Mouse (Mus musculus): ENCODE results near the gene Fam53b. TPM values are rescaled to one million over a fixed set of nuclear protein-coding genes. Genes with fewer than 3 reads are reported as not detected.

The Fam53b gene
- total and polyA plus RNA-seq, 2 experiments from 2014 or later: 9.4 to 17.3 TPM

DNA sequence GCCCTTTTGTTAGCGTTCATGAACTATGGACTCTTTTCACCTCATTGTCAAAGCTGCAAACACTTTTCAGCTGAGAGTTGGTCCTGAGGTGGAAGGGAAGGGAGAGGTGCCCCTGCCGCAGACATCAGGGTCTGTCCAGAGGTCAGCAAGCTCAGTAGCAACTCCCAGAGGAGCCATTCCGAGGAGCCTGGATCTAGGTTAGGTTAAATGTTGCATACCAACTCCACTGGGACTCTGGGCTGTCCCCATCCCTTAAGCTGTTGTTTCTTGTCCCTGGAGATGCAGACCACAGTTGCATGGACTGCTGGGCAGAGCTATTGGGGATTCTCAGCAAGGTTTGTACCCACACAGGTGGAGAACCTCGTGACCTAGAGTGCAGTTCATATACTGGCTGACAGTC is 114.5 kb downstream of the Fam53b start:
- DNase-seq (ENCODE audit: low spot score): no peak
- no peak for ATAC-seq (ENCODE audit: low FRiP score)
- no peak overlapping the region for H3K4me2 ChIP-seq (ENCODE audit: low read depth, low read length, poor library complexity, severe bottlenecking)
- no peak overlapping the region for H3K9ac ChIP-seq (replicated peaks; ENCODE audit: low read length, poor library complexity, severe bottlenecking)
- H3K4me3 ChIP-seq (ENCODE audit: low read depth, low read length): no peak overlapping the region
- H3K9me3 ChIP-seq (ENCODE audit: low read length): no peaks in the 10 kb centered on the region
- no peak for TF ChIP-seq CTCF (IDR thresholded peaks at IDR 0.05)
- H3K36me3 ChIP-seq (ENCODE audit: insufficient read depth, low read length): no peaks in the 10 kb centered on the region
- no peaks in the 10 kb centered on the region for H3K27me3 ChIP-seq (ENCODE audit: insufficient read depth, low read length)
- H3K4me1 ChIP-seq (ENCODE audit: insufficient read depth, low read length): no peaks in the 10 kb centered on the region
- H3K27ac ChIP-seq (ENCODE audit: low read depth, low read length): no peak overlapping the region
- 80% methylated on average over 4 of the region's 4 CpGs for WGBS

DNA sequence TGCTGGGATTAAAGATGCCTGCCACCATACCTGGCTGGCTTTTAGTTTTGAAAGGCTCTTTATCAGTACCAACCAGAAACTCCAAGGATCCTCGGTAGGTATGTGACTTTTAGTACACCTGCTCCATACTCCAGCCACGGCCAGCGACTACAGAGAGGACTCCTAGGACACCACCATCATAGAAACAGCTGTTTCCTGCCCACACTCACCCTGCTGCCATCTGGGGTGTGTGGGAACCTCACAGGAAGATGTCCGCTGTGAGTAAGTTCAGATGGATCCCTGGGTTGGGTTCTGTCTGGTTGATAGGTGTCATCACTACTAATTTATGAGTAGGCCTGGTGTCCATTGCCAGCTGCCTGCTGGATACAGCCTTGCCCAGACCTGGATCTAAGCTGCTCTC is 114.9 kb downstream of the Fam53b start:
- WGBS: 89% methylated on average over 4 of the region's 4 CpGs
- Histone ChIP-seq H3K36me3 (ENCODE audit: insufficient read depth, low read length) (no peaks in the 10 kb centered on the region), H3K9ac (replicated peaks; ENCODE audit: low read length, poor library complexity, severe bottlenecking) (no peak overlapping the region), H3K4me2 (ENCODE audit: low read depth, low read length, poor library complexity, severe bottlenecking) (no peak overlapping the region), H3K9me3 (ENCODE audit: low read length) (no peaks in the 10 kb centered on the region), H3K4me3 (ENCODE audit: low read depth, low read length) (no peak overlapping the region), H3K27me3 (ENCODE audit: insufficient read depth, low read length) (no peaks in the 10 kb centered on the region), H3K27ac (ENCODE audit: low read depth, low read length) (no peak overlapping the region), H3K4me1 (ENCODE audit: insufficient read depth, low read length) (no peaks in the 10 kb centered on the region)
- no peak for TF ChIP-seq CTCF (IDR thresholded peaks at IDR 0.05)
- ATAC-seq (ENCODE audit: low FRiP score) (no peak), DNase-seq (ENCODE audit: low spot score) (no peak)

DNA sequence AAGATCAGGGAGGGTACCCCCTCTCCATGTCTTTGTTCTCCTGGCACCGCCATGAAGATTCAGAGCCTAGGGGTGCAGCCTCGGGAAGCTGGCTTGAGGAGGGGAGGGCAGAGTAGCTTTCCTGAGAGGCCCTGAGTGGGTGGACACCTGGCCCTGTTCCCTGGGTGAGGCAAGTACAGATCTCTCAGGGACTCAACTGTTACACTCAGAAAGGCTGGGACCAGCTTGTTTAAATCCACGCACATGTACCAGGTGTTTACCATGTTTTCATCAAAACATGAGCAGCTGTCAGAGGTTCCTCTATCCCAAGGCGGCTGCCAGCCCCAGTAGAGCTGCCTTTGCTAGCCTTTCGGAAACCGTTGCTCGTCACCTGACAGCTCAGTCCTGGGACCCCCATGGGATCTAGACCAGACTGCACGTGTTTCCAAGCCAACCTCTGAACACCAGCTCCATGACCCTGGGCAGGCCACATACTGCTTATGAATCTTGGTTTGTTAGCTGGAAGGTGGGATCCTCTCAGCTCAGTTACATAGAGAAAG is 116.4 kb downstream of the Fam53b start:
- H3K4me3 ChIP-seq (ENCODE audit: low read depth, low read length): no peak overlapping the region
- no peak for ATAC-seq (ENCODE audit: low FRiP score)
- WGBS: 74% methylated on average over 8 of the region's 8 CpGs
- H3K27ac ChIP-seq (ENCODE audit: low read depth, low read length): no peak overlapping the region
- no peak overlapping the region for H3K9ac ChIP-seq (replicated peaks; ENCODE audit: low read length, poor library complexity, severe bottlenecking)
- H3K27me3 ChIP-seq (ENCODE audit: insufficient read depth, low read length): no peaks in the 10 kb centered on the region
- H3K9me3 ChIP-seq (ENCODE audit: low read length): no peaks in the 10 kb centered on the region
- H3K36me3 ChIP-seq (ENCODE audit: insufficient read depth, low read length): no peaks in the 10 kb centered on the region
- no peak for DNase-seq (ENCODE audit: low spot score)
- no peak overlapping the region for H3K4me2 ChIP-seq (ENCODE audit: low read depth, low read length, poor library complexity, severe bottlenecking)
- H3K4me1 ChIP-seq (ENCODE audit: insufficient read depth, low read length): no peaks in the 10 kb centered on the region
- TF ChIP-seq CTCF (IDR thresholded peaks at IDR 0.05): no peak

DNA sequence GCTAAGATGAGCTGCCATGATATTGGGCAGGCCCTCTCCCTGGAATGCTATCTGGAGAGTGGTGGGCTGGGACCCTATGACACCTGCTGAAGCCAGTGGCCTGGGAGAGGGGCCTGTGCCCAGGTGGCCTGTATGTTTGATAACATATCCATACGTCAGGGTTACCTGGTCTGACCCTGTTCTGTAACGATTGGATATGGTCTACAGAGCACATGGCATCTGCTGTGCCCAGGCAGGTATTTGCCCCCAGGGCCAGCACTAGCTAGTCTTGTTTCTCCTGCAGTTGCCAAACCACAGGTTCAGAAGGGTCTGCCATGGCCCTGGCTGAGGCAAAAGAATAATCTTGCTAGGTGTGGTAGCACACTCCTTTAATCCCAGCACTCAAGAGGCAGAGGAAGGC is 120.1 kb downstream of the Fam53b start:
- no peak overlapping the region for H3K4me3 ChIP-seq (ENCODE audit: low read depth, low read length)
- no peaks in the 10 kb centered on the region for H3K4me1 ChIP-seq (ENCODE audit: insufficient read depth, low read length)
- WGBS: 96% methylated on average over 2 of the region's 2 CpGs
- no peak overlapping the region for H3K27ac ChIP-seq (ENCODE audit: low read depth, low read length)
- ATAC-seq (ENCODE audit: low FRiP score): no peak
- DNase-seq (ENCODE audit: low spot score): no peak
- no peaks in the 10 kb centered on the region for H3K9me3 ChIP-seq (ENCODE audit: low read length)
- H3K36me3 ChIP-seq (ENCODE audit: insufficient read depth, low read length): no peaks in the 10 kb centered on the region
- H3K9ac ChIP-seq (replicated peaks; ENCODE audit: low read length, poor library complexity, severe bottlenecking): no peak overlapping the region
- no peak for TF ChIP-seq CTCF (IDR thresholded peaks at IDR 0.05)
- H3K4me2 ChIP-seq (ENCODE audit: low read depth, low read length, poor library complexity, severe bottlenecking): no peak overlapping the region
- H3K27me3 ChIP-seq (ENCODE audit: insufficient read depth, low read length): no peaks in the 10 kb centered on the region

DNA sequence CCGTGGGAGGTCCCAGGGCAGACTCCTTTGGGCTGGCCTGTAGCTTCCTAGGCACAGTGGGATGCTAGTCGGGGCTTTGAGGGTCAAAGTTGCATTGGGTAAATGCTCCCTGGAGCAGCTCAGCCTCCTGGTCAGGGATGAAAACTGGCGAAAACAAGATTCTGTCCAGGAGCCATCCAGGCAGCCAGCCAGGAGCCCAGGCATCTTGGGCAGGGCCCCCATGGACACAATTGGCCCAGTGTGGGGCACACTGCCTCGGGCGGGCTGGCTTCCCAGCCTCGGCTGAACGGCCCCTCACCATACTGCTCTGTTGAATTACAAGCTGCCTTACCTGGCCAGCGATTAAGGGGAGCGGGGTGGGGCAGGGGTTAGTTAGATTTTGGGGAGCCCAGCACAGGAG is 121.0 kb downstream of the Fam53b start:
- Histone ChIP-seq H3K27me3 (ENCODE audit: insufficient read depth, low read length) (no peaks in the 10 kb centered on the region), H3K4me3 (ENCODE audit: low read depth, low read length) (no peak overlapping the region), H3K9me3 (ENCODE audit: low read length) (no peaks in the 10 kb centered on the region), H3K36me3 (ENCODE audit: insufficient read depth, low read length) (no peaks in the 10 kb centered on the region), H3K27ac (ENCODE audit: low read depth, low read length) (no peak overlapping the region), H3K4me1 (ENCODE audit: insufficient read depth, low read length) (no peaks in the 10 kb centered on the region; the same call in 1 of the 2 replicates), H3K9ac (replicated peaks; ENCODE audit: low read length, poor library complexity, severe bottlenecking) (no peak overlapping the region), H3K4me2 (ENCODE audit: low read depth, low read length, poor library complexity, severe bottlenecking) (no peak overlapping the region)
- ATAC-seq (ENCODE audit: low FRiP score) (0 out of 2 replicates have a peak, but pooled peaks have one; percentile 52), DNase-seq (ENCODE audit: low spot score) (peak; percentile 48)
- 72% methylated on average over 9 of the region's 9 CpGs for WGBS
- no peak for TF ChIP-seq CTCF (IDR thresholded peaks at IDR 0.05)

DNA sequence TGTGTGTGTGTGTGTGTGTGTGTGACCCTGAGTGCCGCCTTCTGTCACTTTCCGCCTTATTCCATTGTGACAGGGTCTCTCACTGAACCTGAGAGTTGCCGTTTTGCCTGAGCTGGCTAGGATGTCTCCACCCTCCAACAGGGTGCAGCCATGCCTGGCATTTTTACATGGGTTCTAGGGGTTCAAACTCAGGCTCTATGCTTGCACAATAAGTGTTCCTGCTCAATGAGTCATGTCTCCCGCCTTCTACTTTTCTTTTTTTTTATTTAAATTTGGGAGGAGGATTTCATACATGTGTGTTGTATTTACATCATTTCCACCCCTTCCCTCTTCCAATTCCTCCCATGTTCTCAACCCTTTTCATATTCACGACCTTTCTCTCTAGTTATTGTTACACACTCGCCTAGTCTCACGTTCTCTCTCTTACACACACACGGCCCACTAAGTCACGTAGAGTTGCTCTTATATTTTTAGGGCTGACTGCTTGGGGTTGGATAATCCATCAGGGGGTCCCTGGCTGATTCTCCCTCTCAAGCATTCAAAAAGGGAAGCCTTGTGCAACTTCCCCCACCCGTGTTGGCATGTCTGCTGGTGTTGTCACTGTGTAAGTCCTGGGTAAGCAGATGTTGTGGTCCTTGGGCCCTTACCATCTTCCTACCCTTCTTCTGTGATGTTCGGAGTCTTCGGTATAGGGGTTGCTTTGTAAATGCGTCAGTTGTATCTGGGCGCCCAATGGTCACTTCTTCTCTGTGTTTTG is 122.8 kb downstream of the Fam53b start:
- H3K9me3 ChIP-seq (ENCODE audit: low read length): no peaks in the 10 kb centered on the region
- no peak for DNase-seq (ENCODE audit: low spot score)
- no peaks in the 10 kb centered on the region for H3K36me3 ChIP-seq (ENCODE audit: insufficient read depth, low read length)
- TF ChIP-seq CTCF (IDR thresholded peaks at IDR 0.05): no peak
- H3K4me2 ChIP-seq (ENCODE audit: low read depth, low read length, poor library complexity, severe bottlenecking): no peak overlapping the region
- no peak for ATAC-seq (ENCODE audit: low FRiP score)
- no peak overlapping the region for H3K4me3 ChIP-seq (ENCODE audit: low read depth, low read length)
- no peak overlapping the region for H3K27ac ChIP-seq (ENCODE audit: low read depth, low read length)
- no peaks in the 10 kb centered on the region for H3K27me3 ChIP-seq (ENCODE audit: insufficient read depth, low read length)
- H3K9ac ChIP-seq (replicated peaks; ENCODE audit: low read length, poor library complexity, severe bottlenecking): no peak overlapping the region
- 90% methylated on average over 14 of the region's 14 CpGs for WGBS
- H3K4me1 ChIP-seq (ENCODE audit: insufficient read depth, low read length): no peaks in the 10 kb centered on the region; the same call in 1 of the 2 replicates
